In the genomic region with DNA sequence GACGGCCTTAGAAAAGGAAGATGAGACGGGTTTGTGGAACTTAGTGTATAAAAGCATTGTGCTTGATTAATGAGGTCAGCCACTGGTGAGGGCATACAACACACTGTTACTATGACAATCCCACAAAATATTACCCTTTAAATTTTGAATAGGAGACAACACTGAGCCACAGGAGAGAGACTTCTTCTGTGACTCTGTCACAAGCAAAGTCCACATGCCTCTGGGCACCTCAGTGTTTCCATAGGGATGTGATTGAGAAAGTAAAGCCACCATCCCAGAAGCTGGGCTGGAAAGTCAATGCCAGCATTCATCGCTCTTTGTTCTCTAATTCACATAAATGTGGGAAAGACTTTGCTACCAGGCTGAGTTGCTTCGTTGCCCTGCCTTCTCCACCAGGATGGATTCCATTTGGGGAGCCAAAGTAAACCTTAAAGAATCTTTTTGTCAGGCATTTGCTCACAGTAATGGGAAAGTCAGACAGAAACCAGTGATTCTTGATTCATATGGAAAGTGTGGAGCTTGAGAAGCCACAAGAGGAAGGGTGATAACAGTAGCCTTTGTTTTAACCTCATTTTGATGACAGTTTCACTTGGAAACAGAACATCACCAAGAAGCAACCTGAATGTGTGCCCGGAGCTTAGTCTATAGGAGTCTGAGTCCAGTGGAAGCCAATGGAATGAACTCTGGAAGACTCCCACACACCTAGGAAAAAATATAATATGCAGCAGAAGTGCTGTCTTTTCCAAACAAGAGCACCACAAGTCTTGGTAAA, we compare ENCODE assay signal across 20 mouse cellular contexts.
DNase-seq lines count a peak whose midpoint lies in the region; ATAC-seq lines count a peak whose summit lies in the region.
"Had no signal": no experiment of that assay in that cellular context is flagged by ENCODE, and none has a peak within 500 bp of the region (broad histone marks: within the 10 kb centered on the region; RNA-seq: fewer than 3 reads in every experiment).

No protein-coding gene starts in this region.

- ATAC-seq in midbrain, embryonic 13.5 days: peak; percentile 76
- ATAC-seq in midbrain, embryonic 14.5 days (ENCODE audit: low FRiP score, low TSS enrichment): no peak
- ATAC-seq in hindbrain, embryonic 13.5 days (ENCODE audit: low FRiP score): peak; percentile 91
- peak; percentile 17; the same call in 1 of the 2 replicates for ATAC-seq in midbrain, embryonic 16.5 days
- ATAC-seq: intestine, embryonic 15.5 days had no signal

- WGBS in midbrain, embryonic 13.5 days: 62% methylated on average over 5 of the region's 5 CpGs
- 63% methylated on average over 5 of the region's 5 CpGs for WGBS in midbrain, embryonic 14.5 days
- 45% methylated on average over 5 of the region's 5 CpGs for WGBS in hindbrain, embryonic 13.5 days
- 68% methylated on average over 5 of the region's 5 CpGs for WGBS in midbrain, embryonic 16.5 days

- no peak for DNase-seq in midbrain, embryonic 14.5 days
- no peak for DNase-seq in adrenal gland, adult 2 months
- DNase-seq in frontal cortex, adult 2 months (ENCODE audit: extremely low spot score in 1 of 2, low spot score in 1 of 2): no peak
- no peak for DNase-seq in cerebellum, postnatal 14 days
- DNase-seq: cerebellum, adult 9-11 months; gastrocnemius, adult 2 months; heart, postnatal 36 days; kidney, adult 9 months; kidney, postnatal 25 days; lung, adult 18-20 months; lung, postnatal 14 days; thymus, postnatal 36 days had no signal

- no peaks in the 10 kb centered on the region for H3K4me1 ChIP-seq in midbrain, embryonic 13.5 days (replicated peaks)
- H3K4me1 ChIP-seq in midbrain, embryonic 14.5 days (ENCODE audit: control insufficient read depth, insufficient read depth, low read length): no peaks in the 10 kb centered on the region
- H3K4me1 ChIP-seq in hindbrain, embryonic 13.5 days (replicated peaks): no peaks in the 10 kb centered on the region; the same call in 1 of the 2 replicates
- no peaks in the 10 kb centered on the region for H3K4me1 ChIP-seq in midbrain, embryonic 16.5 days (ENCODE audit: control insufficient read depth, insufficient read depth, low read length)
- H3K4me1 ChIP-seq: forebrain, embryonic 10.5 days; heart, embryonic 13.5 days; intestine, embryonic 15.5 days; limb, embryonic 10.5 days had no signal

- no peak overlapping the region for H3K4me2 ChIP-seq in midbrain, embryonic 13.5 days (replicated peaks)
- H3K4me2 ChIP-seq in midbrain, embryonic 14.5 days (ENCODE audit: low read length): no peak overlapping the region
- no peak overlapping the region for H3K4me2 ChIP-seq in hindbrain, embryonic 13.5 days
- no peak overlapping the region for H3K4me2 ChIP-seq in midbrain, embryonic 16.5 days (ENCODE audit: low read length)
- H3K4me2 ChIP-seq: heart, embryonic 13.5 days; intestine, embryonic 15.5 days had no signal

- no peaks in the 10 kb centered on the region for H3K36me3 ChIP-seq in midbrain, embryonic 13.5 days
- no peaks in the 10 kb centered on the region for H3K36me3 ChIP-seq in midbrain, embryonic 14.5 days (ENCODE audit: control insufficient read depth, insufficient read depth, low read length)
- H3K36me3 ChIP-seq in hindbrain, embryonic 13.5 days: no peaks in the 10 kb centered on the region
- H3K36me3 ChIP-seq in midbrain, embryonic 16.5 days (ENCODE audit: control insufficient read depth, insufficient read depth, low read length): no peaks in the 10 kb centered on the region
- H3K36me3 ChIP-seq: forebrain, embryonic 10.5 days; heart, embryonic 13.5 days; intestine, embryonic 15.5 days; limb, embryonic 10.5 days had no signal

- H3K9me3 ChIP-seq in midbrain, embryonic 13.5 days: no peaks in the 10 kb centered on the region
- H3K9me3 ChIP-seq in midbrain, embryonic 14.5 days (ENCODE audit: control insufficient read depth, low read length): no peaks in the 10 kb centered on the region
- no peaks in the 10 kb centered on the region for H3K9me3 ChIP-seq in hindbrain, embryonic 13.5 days
- H3K9me3 ChIP-seq in midbrain, embryonic 16.5 days (replicated peaks; ENCODE audit: control insufficient read depth, low read length, poor library complexity, severe bottlenecking): no peaks in the 10 kb centered on the region
- H3K9me3 ChIP-seq: forebrain, embryonic 10.5 days; heart, embryonic 13.5 days; intestine, embryonic 15.5 days; limb, embryonic 10.5 days had no signal

- H3K9ac ChIP-seq in midbrain, embryonic 13.5 days (replicated peaks): no peak overlapping the region
- H3K9ac ChIP-seq in midbrain, embryonic 14.5 days (replicated peaks; ENCODE audit: low read length): no peak overlapping the region
- H3K9ac ChIP-seq in hindbrain, embryonic 13.5 days: no peak overlapping the region
- no peak overlapping the region for H3K9ac ChIP-seq in midbrain, embryonic 16.5 days (ENCODE audit: low read depth, low read length)
- H3K9ac ChIP-seq: heart, embryonic 13.5 days; intestine, embryonic 15.5 days had no signal

- no peak overlapping the region for H3K27ac ChIP-seq in midbrain, embryonic 13.5 days
- H3K27ac ChIP-seq in midbrain, embryonic 14.5 days (replicated peaks; ENCODE audit: low read depth, low read length): no peak overlapping the region
- no peak overlapping the region for H3K27ac ChIP-seq in hindbrain, embryonic 13.5 days
- no peak overlapping the region for H3K27ac ChIP-seq in midbrain, embryonic 16.5 days (ENCODE audit: low read length)
- H3K27ac ChIP-seq: forebrain, embryonic 10.5 days; gastrocnemius, adult 2 months; heart, embryonic 13.5 days; intestine, embryonic 15.5 days; limb, embryonic 10.5 days had no signal

- H3K4me3 ChIP-seq in midbrain, embryonic 13.5 days (replicated peaks): no peak overlapping the region
- H3K4me3 ChIP-seq in midbrain, embryonic 14.5 days (replicated peaks; ENCODE audit: low read depth, low read length): no peak overlapping the region
- no peak overlapping the region for H3K4me3 ChIP-seq in hindbrain, embryonic 13.5 days
- no peak overlapping the region for H3K4me3 ChIP-seq in midbrain, embryonic 16.5 days (ENCODE audit: low read depth, low read length)
- H3K4me3 ChIP-seq: forebrain, embryonic 10.5 days; gastrocnemius, adult 2 months; heart, embryonic 13.5 days; intestine, embryonic 15.5 days; limb, embryonic 10.5 days had no signal

- no peaks in the 10 kb centered on the region for H3K27me3 ChIP-seq in midbrain, embryonic 13.5 days
- H3K27me3 ChIP-seq in midbrain, embryonic 14.5 days (ENCODE audit: control insufficient read depth, insufficient read depth, low read length): no peaks in the 10 kb centered on the region
- H3K27me3 ChIP-seq in hindbrain, embryonic 13.5 days: no peaks in the 10 kb centered on the region
- H3K27me3 ChIP-seq in midbrain, embryonic 16.5 days (ENCODE audit: control insufficient read depth, insufficient read depth, low read depth, low read length): no peaks in the 10 kb centered on the region
- H3K27me3 ChIP-seq: CH12.LX; heart, embryonic 13.5 days; intestine, embryonic 15.5 days had no signal
